Mouse (Mus musculus) neural tube, embryonic 15.5 days (tissue): Measurements from ENCODE around the gene Hmgxb4. TPM values are rescaled to one million over a fixed set of nuclear protein-coding genes. Genes with fewer than 3 reads are reported as not detected.

Experiments used
- ATAC-seq: fragments of 200-750 bp; cut with Nextera tagmentation; 2 replicates; pipeline ENCODE4 v1.8.0; 2017; ENCODE audit warnings: mild to moderate bottlenecking, moderate TSS enrichment, moderate library complexity; ENCODE audit not compliant: low FRiP score
- H3K27ac ChIP-seq: fragments of 300-500 bp; sonication (generic); replicated peaks from 2 replicates; pipeline ENCODE4 v1.5.1; 2015; ENCODE audit warnings: mild to moderate bottlenecking, inconsistent platforms
- H3K27me3 ChIP-seq: fragments of 300-500 bp; sonication (generic); replicated peaks from 2 replicates; pipeline ENCODE4 v1.6.1; 2015; ENCODE audit warnings: inconsistent platforms
- H3K36me3 ChIP-seq: fragments of 300-500 bp; sonication (generic); 2 replicates; pipeline ENCODE4 v1.6.1; 2015; ENCODE audit warnings: inconsistent platforms
- H3K4me1 ChIP-seq: fragments of 300-500 bp; sonication (generic); 2 replicates; pipeline ENCODE4 v1.6.1; 2015; ENCODE audit warnings: inconsistent platforms
- H3K4me2 ChIP-seq: fragments of 300-500 bp; sonication (generic); 2 replicates; pipeline ENCODE4 v1.6.1; 2015; ENCODE audit warnings: inconsistent platforms, mild to moderate bottlenecking, moderate library complexity
- H3K4me3 ChIP-seq: fragments of 300-500 bp; sonication (generic); replicated peaks from 2 replicates; pipeline ENCODE4 v1.5.1; 2015; ENCODE audit warnings: mild to moderate bottlenecking, inconsistent platforms
- H3K9ac ChIP-seq: fragments of 300-500 bp; sonication (generic); replicated peaks from 2 replicates; pipeline ENCODE4 v1.6.1; 2015; ENCODE audit warnings: mild to moderate bottlenecking, inconsistent platforms
- H3K9me3 ChIP-seq: fragments of 300-500 bp; sonication (generic); replicated peaks from 2 replicates; pipeline ENCODE4 v1.6.1; 2016; ENCODE audit warnings: inconsistent platforms
- WGBS: fragments of 180-500 bp; shearing (Covaris S2); methylation state at CpG from one replicate; pipeline ENCODE4 v1.1.7; 2015; ENCODE audit warnings: mixed read lengths; 5-methylcytosine and 5-hydroxymethylcytosine counted together
- polyA plus RNA-seq: library from polyadenylated mRNA; unstranded; fragments of >200 nt; fragmentation: Nextera tagmentation; extraction: Ambion mirVana; gene quantifications from 2 replicates; pipeline ENCODE4 v1.2.1, GENCODE M21; 2015

The Hmgxb4 gene
- polyA plus RNA-seq, 1 experiment from 2014 or later: 33.8 TPM

DNA sequence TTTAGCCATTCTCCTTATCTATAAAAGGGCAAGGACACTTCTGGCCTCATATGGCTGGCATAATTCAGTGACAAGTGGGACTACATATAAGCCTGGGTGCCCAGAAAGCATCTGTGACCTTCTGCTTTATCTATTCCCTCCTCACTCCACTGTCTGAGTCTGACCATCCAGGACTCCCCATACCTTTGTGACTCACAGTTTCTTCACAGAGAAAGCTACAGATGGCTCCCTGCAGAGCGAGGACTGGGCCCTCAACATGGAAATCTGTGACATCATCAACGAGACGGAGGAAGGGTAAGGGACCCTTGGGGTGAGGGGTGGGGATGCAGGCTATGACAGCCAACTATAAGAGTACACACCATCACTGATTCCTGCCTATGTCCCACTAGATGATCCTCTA is 54.6 kb downstream of the Hmgxb4 start:
- Histone ChIP-seq H3K27me3 (no peaks in the 10 kb centered on the region), H3K27ac (no peak overlapping the region), H3K9me3 (no peaks in the 10 kb centered on the region), H3K9ac (no peak overlapping the region), H3K4me3 (no peak overlapping the region), H3K4me1 (no peaks in the 10 kb centered on the region), H3K36me3 (no peaks in the 10 kb centered on the region; the same call in 1 of the 2 replicates), H3K4me2 (no peak overlapping the region)
- ATAC-seq: no peak
- 91% methylated on average over 3 of the region's 3 CpGs for WGBS

DNA sequence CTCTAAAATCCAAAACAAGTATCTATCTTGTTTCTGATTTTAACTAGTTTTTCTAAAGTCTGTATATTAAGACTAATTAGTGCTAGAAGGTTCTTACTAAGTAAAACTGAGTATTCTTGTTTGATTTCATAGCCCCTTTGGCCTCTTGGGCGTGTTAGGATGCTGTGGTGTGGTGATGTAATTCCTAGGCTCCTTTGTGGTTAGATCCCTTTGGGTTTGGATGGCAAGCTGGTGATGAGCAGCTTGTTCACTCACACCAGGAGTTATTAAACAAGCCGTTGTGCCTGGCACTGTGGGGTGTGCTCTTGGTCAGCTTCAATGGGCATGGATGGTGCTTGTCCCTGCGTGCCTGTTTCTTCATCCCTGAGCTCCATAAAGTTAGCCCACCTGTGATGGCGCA is 60.2 kb downstream of the Hmgxb4 start:
- 86% methylated on average over 4 of the region's 4 CpGs for WGBS
- ATAC-seq: no peak

DNA sequence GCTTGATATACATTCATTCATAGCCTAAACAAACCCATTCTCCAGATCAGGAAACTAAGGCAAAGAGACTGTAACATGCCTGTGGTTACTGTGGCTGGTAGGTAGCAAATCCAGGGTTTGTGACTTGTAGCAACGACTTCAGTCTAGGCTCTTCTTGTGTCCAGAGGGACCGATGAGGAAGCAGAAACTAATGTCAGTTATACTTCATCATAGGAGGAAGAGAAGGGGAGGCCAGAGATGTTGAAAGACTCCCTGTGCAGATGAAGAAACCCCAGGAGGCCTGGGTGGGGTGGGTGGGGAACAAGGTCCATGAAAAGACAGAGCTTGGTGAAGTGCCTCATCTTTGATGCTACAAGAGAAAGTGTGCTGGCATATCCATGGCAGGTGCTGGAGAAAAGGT is 62.5 kb downstream of the Hmgxb4 start:
- no peak for ATAC-seq
- H3K4me3 ChIP-seq: no peak overlapping the region
- H3K4me1 ChIP-seq: no peaks in the 10 kb centered on the region
- no peak overlapping the region for H3K9ac ChIP-seq
- no peaks in the 10 kb centered on the region for H3K27me3 ChIP-seq
- no peak overlapping the region for H3K27ac ChIP-seq
- H3K4me2 ChIP-seq: no peak overlapping the region
- peaks cover 5% of the 10 kb centered on the region; the same call in 1 of the 2 replicates for H3K36me3 ChIP-seq
- 88% methylated on average over 2 of the region's 2 CpGs for WGBS
- H3K9me3 ChIP-seq: no peaks in the 10 kb centered on the region

More for the DNA sequence above, 60.2 kb downstream of the Hmgxb4 start:
- Histone ChIP-seq H3K4me2 (no peak overlapping the region), H3K27me3 (no peaks in the 10 kb centered on the region), H3K4me3 (no peak overlapping the region), H3K36me3 (peaks cover 5% of the 10 kb centered on the region; the same call in 1 of the 2 replicates), H3K4me1 (no peaks in the 10 kb centered on the region), H3K27ac (no peak overlapping the region), H3K9ac (no peak overlapping the region), H3K9me3 (no peaks in the 10 kb centered on the region)

DNA sequence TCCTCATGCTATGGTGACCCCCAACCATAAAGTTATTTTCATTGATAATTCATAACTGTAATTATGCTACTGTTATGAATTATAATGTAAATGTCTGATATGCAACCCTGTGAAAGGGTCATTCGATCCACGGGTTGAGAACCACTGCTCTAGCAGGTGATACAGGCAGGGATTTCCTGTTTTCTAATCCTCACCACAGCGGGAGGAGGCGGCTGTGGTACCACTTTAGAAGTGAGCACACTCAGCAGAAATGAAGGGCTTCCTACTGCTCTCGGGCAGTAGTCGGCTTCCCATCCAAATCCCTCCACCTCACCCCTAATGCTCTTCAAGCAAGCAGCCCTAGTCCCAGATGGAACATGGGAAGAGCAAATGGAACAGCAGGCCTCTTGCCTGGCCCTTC is 66.9 kb downstream of the Hmgxb4 start:
- Histone ChIP-seq H3K4me1 (no peaks in the 10 kb centered on the region), H3K27ac (no peak overlapping the region), H3K4me3 (no peak overlapping the region), H3K9ac (no peak overlapping the region), H3K9me3 (no peaks in the 10 kb centered on the region), H3K27me3 (no peaks in the 10 kb centered on the region), H3K36me3 (peaks cover 11% of the 10 kb centered on the region), H3K4me2 (no peak overlapping the region)
- ATAC-seq: no peak
- 84% methylated on average over 6 of the region's 6 CpGs for WGBS

DNA sequence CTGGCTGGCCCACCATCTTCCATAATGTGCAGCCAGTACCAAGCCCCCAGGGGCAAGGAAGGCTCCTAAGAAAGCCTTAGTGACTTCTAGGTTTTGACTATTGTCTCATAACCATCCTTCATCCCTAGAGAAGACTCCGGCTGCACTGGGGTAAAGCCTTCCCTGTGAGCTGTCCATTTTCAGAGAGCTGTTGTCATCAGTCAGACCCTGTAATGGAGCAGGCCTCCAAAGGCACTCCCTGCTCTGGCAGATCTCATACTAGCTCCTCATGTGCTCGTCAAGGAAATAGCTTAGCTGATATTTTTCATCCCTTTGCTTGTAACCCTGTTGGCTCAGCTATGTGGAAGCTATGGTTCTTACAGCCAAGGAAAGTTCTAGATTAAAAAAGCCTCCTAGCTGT is 67.7 kb downstream of the Hmgxb4 start:
- H3K27me3 ChIP-seq: no peaks in the 10 kb centered on the region
- WGBS: 84% methylated on average over 2 of the region's 2 CpGs
- H3K9ac ChIP-seq: no peak overlapping the region
- H3K36me3 ChIP-seq: peaks cover 17% of the 10 kb centered on the region
- no peaks in the 10 kb centered on the region for H3K9me3 ChIP-seq
- no peak overlapping the region for H3K27ac ChIP-seq
- no peak for ATAC-seq
- H3K4me2 ChIP-seq: no peak overlapping the region
- no peaks in the 10 kb centered on the region for H3K4me1 ChIP-seq
- no peak overlapping the region for H3K4me3 ChIP-seq

DNA sequence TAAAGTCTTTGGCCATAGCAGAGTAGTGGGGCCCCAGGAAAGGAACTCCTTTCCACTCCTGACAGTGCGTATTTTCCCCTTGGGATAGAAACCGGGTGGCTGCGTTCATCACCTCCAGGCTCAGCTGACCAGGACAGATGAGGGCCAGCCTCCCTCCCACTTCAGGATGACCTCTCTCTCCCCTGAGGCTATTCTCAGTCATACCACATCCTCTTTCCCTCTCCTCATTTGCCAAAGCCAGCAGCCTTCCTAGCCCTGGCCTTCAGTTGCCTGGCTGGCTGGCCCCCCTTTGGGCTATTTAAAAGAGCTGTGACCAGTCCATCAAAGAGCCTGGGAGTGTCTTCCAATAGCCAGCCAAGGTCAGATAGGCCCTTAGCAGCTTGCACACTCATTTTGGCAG is 70.1 kb downstream of the Hmgxb4 start:
- WGBS: 80% methylated on average over 3 of the region's 3 CpGs
- Histone ChIP-seq H3K4me2 (no peak overlapping the region), H3K36me3 (peaks cover 24% of the 10 kb centered on the region), H3K4me3 (no peak overlapping the region), H3K27ac (no peak overlapping the region), H3K4me1 (no peaks in the 10 kb centered on the region), H3K27me3 (no peaks in the 10 kb centered on the region), H3K9me3 (no peaks in the 10 kb centered on the region), H3K9ac (no peak overlapping the region)
- no peak for ATAC-seq

DNA sequence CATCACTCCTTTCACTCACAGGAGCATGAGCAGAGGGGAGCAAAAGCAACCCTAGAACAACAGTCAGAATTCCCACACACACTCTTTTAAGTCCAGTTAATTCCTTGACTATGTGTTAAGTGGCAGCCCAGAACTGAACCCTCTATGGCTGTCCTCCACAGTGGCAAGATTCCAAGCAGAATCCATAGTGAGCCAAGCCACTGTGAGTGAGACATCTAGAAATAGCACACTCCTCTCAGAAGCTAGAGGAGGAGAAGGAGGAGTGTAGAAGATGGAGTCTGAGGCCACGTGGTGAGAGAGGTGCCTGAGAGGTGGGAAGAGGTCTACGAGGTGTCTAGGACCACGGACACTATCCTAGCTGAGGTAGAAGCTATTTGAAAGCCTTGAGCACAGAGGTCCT is 71.6 kb downstream of the Hmgxb4 start:
- H3K27me3 ChIP-seq: no peaks in the 10 kb centered on the region
- whole genome bisulfite sequencing: 85% methylated on average over 3 of the region's 3 CpGs
- H3K4me3 ChIP-seq: no peak overlapping the region
- H3K9me3 ChIP-seq: no peaks in the 10 kb centered on the region
- ATAC-seq: no peak
- no peak overlapping the region for H3K27ac ChIP-seq
- H3K36me3 ChIP-seq: peaks cover 23% of the 10 kb centered on the region
- H3K4me2 ChIP-seq: no peak overlapping the region
- no peak overlapping the region for H3K9ac ChIP-seq
- H3K4me1 ChIP-seq: no peaks in the 10 kb centered on the region

GRCm38 (mm10) chr8:75067287-75067686 is 74.1 kb downstream of the Hmgxb4 start:
- H3K4me1 ChIP-seq: peaks cover 3% of the 10 kb centered on the region
- H3K4me2 ChIP-seq: no peak overlapping the region
- no peaks in the 10 kb centered on the region for H3K9me3 ChIP-seq
- no peaks in the 10 kb centered on the region for H3K27me3 ChIP-seq
- H3K4me3 ChIP-seq: no peak overlapping the region
- no peak overlapping the region for H3K9ac ChIP-seq
- no peak for ATAC-seq
- H3K36me3 ChIP-seq: peaks cover 23% of the 10 kb centered on the region
- H3K27ac ChIP-seq: no peak overlapping the region
- WGBS: 90% methylated on average over 6 of the region's 6 CpGs

DNA sequence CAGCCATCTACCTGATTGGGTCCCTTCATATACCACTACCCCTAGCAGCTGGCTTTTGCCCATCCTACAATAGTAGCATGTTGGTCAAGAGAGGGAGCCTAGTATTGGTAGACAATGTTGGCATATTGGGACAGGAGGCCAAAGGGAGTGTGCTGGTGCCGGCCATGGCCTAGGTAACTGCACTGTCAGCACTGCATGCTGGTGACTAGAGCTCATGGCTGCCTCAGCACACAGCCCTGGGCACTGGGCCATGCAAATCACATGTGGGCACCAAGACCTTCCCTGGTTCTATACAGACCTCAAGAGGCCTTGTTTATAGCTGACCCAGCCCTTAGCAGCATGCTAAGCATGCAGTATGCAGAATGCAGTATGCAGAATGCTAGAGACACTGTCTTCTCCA is 77.1 kb downstream of the Hmgxb4 start:
- Histone ChIP-seq H3K9me3 (no peaks in the 10 kb centered on the region), H3K4me1 (peaks cover 3% of the 10 kb centered on the region), H3K27ac (no peak overlapping the region), H3K27me3 (no peaks in the 10 kb centered on the region), H3K9ac (no peak overlapping the region), H3K4me2 (no peak overlapping the region), H3K36me3 (peaks cover 14% of the 10 kb centered on the region), H3K4me3 (no peak overlapping the region)
- 96% methylated on average over 1 of the region's 1 CpGs for WGBS
- peak; percentile 21; the same call in 1 of the 2 replicates for ATAC-seq

DNA sequence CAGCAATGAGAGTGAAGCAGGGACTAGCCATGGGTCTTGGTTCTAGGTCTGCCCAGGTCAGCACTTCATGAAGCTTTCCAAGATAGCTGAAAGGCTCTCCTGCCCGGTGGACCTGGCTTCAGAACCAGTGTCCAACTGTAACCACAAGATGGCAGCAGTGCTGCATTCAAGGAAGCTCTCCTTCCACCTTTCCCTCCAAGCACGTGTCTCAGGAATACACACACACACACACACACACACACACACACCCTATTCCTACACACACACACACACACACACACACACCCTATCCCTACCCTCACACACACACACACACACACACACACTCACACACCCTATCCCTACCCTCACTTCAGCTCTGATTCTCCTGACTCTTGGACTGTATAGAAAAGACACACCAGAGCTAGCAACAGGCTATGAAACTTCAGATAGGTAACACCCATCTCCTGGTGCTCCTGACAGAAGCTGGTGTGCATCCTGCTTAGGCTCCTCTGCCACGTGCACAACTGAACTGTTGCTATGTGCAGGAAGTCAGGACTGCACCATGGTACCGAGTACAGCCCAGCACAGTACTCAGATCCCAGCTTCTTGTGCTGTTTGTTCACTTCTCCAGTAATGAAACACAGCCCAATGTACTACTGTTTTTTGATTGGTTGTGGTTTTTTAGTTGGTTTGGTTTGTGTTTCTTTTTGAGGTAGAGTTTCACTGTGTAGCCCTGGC is 78.6 kb downstream of the Hmgxb4 start:
- no peak overlapping the region for H3K27ac ChIP-seq
- H3K4me2 ChIP-seq: no peak overlapping the region
- peaks cover 3% of the 10 kb centered on the region for H3K4me1 ChIP-seq
- H3K36me3 ChIP-seq: 0 out of 2 replicates have a peak, but pooled peaks cover 4% of the 10 kb centered on the region
- ATAC-seq: peak; percentile 90
- H3K9ac ChIP-seq: no peak overlapping the region
- no peaks in the 10 kb centered on the region for H3K9me3 ChIP-seq
- no peak overlapping the region for H3K4me3 ChIP-seq
- 30% methylated on average over 4 of the region's 4 CpGs for WGBS
- no peaks in the 10 kb centered on the region for H3K27me3 ChIP-seq

DNA sequence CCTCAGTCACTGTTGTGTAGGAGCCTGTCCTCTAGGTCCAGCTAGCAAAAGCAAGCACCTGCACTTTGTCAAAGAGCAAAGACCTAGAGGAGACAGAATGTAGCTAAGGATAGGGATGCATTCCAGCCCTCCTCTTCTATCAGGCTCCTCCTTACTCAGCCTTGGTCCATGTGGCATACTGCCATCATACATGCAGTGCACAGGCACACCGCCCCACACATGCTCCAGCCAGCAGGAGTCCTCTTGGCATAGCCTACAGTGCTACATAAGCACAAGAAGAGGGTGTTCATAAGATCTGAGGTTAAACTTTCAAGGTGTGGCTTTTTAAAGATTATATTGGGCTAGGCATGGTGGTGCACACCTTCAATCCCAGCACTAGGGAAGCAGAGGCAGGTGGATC is 81.7 kb downstream of the Hmgxb4 start:
- no peaks in the 10 kb centered on the region for H3K27me3 ChIP-seq
- no peak overlapping the region for H3K4me3 ChIP-seq
- H3K36me3 ChIP-seq: no peaks in the 10 kb centered on the region
- H3K27ac ChIP-seq: no peak overlapping the region
- no peak overlapping the region for H3K4me2 ChIP-seq
- no peak overlapping the region for H3K9ac ChIP-seq
- H3K9me3 ChIP-seq: no peaks in the 10 kb centered on the region
- no peak for ATAC-seq
- peaks cover 3% of the 10 kb centered on the region for H3K4me1 ChIP-seq
- 89% methylated on average over 1 of the region's 1 CpGs for WGBS

GRCm38 (mm10) chr8:75078215-75078614 is 85.1 kb downstream of the Hmgxb4 start:
- H3K4me2 ChIP-seq: no peak overlapping the region
- H3K4me1 ChIP-seq: no peaks in the 10 kb centered on the region
- WGBS: 86% methylated on average over 1 of the region's 1 CpGs
- no peak for ATAC-seq
- H3K9ac ChIP-seq: no peak overlapping the region
- H3K27me3 ChIP-seq: no peaks in the 10 kb centered on the region
- H3K27ac ChIP-seq: no peak overlapping the region
- H3K9me3 ChIP-seq: no peaks in the 10 kb centered on the region
- H3K4me3 ChIP-seq: no peak overlapping the region
- no peaks in the 10 kb centered on the region for H3K36me3 ChIP-seq
